Comparison of ENCODE assay signal across 24 mouse cellular contexts in the genomic region with DNA sequence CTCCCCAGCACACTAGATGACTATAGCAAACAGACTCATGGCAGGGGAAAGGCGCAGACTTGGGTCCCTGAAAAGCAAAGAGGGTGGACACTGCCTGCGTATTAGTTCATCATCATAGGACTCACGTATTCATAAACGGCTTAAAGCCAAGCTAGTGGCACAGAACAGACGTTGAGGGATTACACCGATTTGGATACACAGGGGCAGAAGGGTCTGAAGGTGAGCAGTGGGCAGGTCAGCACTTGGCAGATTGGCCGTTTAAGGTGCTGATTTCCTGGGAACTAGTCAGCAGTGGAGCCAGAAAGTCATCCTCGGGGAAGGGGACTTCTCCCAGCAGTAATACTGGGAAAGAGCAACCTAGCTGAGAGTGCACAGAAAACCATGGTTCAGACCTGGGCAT. TPM values are rescaled to one million over a fixed set of nuclear protein-coding genes. Genes with fewer than 3 reads are reported as not detected.
A peak's percentile ranks its signal among the peaks of the same experiment; 100 is the strongest.
DNase-seq lines count a peak whose midpoint lies in the region; ATAC-seq and TF ChIP-seq lines count a peak whose summit lies in the region.
"Had no signal": no experiment of that assay in that cellular context is flagged by ENCODE, and none has a peak within 500 bp of the region (broad histone marks: within the 10 kb centered on the region; RNA-seq: fewer than 3 reads in every experiment).

No protein-coding gene starts in this region.

- H3K4me2 ChIP-seq in midbrain, postnatal 0 days (ENCODE audit: low read depth, low read length, poor library complexity, severe bottlenecking) = no peak overlapping the region
- H3K4me2 ChIP-seq in midbrain, embryonic 14.5 days (ENCODE audit: low read length) = no peak overlapping the region

- TF ChIP-seq CTCF in midbrain, postnatal 0 days (IDR thresholded peaks at IDR 0.05) = no peak

- 88% methylated on average over 8 of the region's 8 CpGs for WGBS in midbrain, postnatal 0 days
- 88% methylated on average over 8 of the region's 8 CpGs for WGBS in midbrain, embryonic 14.5 days

- H3K27me3 ChIP-seq in midbrain, postnatal 0 days (ENCODE audit: insufficient read depth, low read length) = no peaks in the 10 kb centered on the region
- no peaks in the 10 kb centered on the region for H3K27me3 ChIP-seq in midbrain, embryonic 14.5 days (ENCODE audit: control insufficient read depth, insufficient read depth, low read length)
- H3K27me3 ChIP-seq: CH12.LX, Patski had no signal

- H3K9ac ChIP-seq in midbrain, postnatal 0 days (replicated peaks; ENCODE audit: low read length, poor library complexity, severe bottlenecking) = 0 out of 2 replicates have a peak overlapping the region, but pooled peaks have one; percentile 4
- H3K9ac ChIP-seq in midbrain, embryonic 14.5 days (replicated peaks; ENCODE audit: low read length) = no peak overlapping the region

- H3K4me1 ChIP-seq in midbrain, postnatal 0 days (ENCODE audit: insufficient read depth, low read length) = peaks cover 6% of the 10 kb centered on the region; the same call in 1 of the 2 replicates
- H3K4me1 ChIP-seq in midbrain, embryonic 14.5 days (ENCODE audit: control insufficient read depth, insufficient read depth, low read length) = peaks cover 14% of the 10 kb centered on the region

- no peak for ATAC-seq in midbrain, postnatal 0 days (ENCODE audit: low FRiP score)
- ATAC-seq in midbrain, embryonic 14.5 days (ENCODE audit: low FRiP score, low TSS enrichment) = no peak
- ATAC-seq: activated CD4-positive, CD25-positive, alpha-beta regulatory T cell, adult 4 months; CD4-positive, CD25-positive, alpha-beta regulatory T cell, adult 4 months; Patski had no signal

- peaks cover 18% of the 10 kb centered on the region for H3K36me3 ChIP-seq in midbrain, postnatal 0 days (ENCODE audit: insufficient read depth, low read length)
- peaks cover 20% of the 10 kb centered on the region for H3K36me3 ChIP-seq in midbrain, embryonic 14.5 days (ENCODE audit: control insufficient read depth, insufficient read depth, low read length)

- no peaks in the 10 kb centered on the region for H3K9me3 ChIP-seq in midbrain, postnatal 0 days (ENCODE audit: low read length)
- no peaks in the 10 kb centered on the region for H3K9me3 ChIP-seq in midbrain, embryonic 14.5 days (ENCODE audit: control insufficient read depth, low read length)
- H3K9me3 ChIP-seq: G1E had no signal

- no peak overlapping the region for H3K27ac ChIP-seq in midbrain, postnatal 0 days (ENCODE audit: low read depth, low read length)
- no peak overlapping the region for H3K27ac ChIP-seq in midbrain, embryonic 14.5 days (replicated peaks; ENCODE audit: low read depth, low read length)

- peak; percentile 82 for DNase-seq in heart, adult 11 months
- no peak for DNase-seq in heart, adult 8-10 months (ENCODE audit: low spot score)
- no peak for DNase-seq in midbrain, postnatal 0 days (ENCODE audit: low spot score)
- no peak for DNase-seq in midbrain, embryonic 14.5 days
- peak; percentile 55 for DNase-seq in retina, adult 2 months (ENCODE audit: low read depth, low spot score)
- DNase-seq in retina, postnatal 1 day = no peak
- DNase-seq: adrenal gland, adult 2 months; adrenal gland, adult 8-10 months; adrenal gland, postnatal 10 days; adrenal gland, postnatal 14 days; adrenal gland, postnatal 25 days; adrenal gland, postnatal 36 days; B cell, adult 2 months; cerebellum, adult 11 months; cerebellum, adult 11-12 months; cerebellum, adult 18-20 months had no signal

- H3K4me3 ChIP-seq in midbrain, postnatal 0 days (ENCODE audit: low read depth, low read length) = no peak overlapping the region
- H3K4me3 ChIP-seq in midbrain, embryonic 14.5 days (replicated peaks; ENCODE audit: low read depth, low read length) = no peak overlapping the region

RNA-seq across cellular contexts. Expression of a gene that starts 3.1 kb away (rescaled TPM):
- total RNA-seq in heart, adult 8-10 months (2022) = 10 to 100 TPM; 46.0 to 53.2 (median 47.4) TPM
- 74.9 and 82.7 TPM in 2 replicates for total RNA-seq in midbrain, postnatal 0 days (2014; rRNA removed)
- polyA plus RNA-seq in midbrain, postnatal 0 days (2015; fragmentation: Nextera tagmentation; extraction: Ambion mirVana) = 87.4 and 101 TPM in 2 replicates
- polyA plus RNA-seq in midbrain, embryonic 14.5 days (2014; fragmentation: Nextera tagmentation; extraction: Ambion mirVana) = 48.3 and 53.6 TPM in 2 replicates

RNA-seq across cellular contexts. Expression of a gene that starts 33.0 kb away (rescaled TPM):
- not detected for total RNA-seq in heart, adult 8-10 months (2022)
- 22.1 and 23.0 TPM in 2 replicates for total RNA-seq in midbrain, postnatal 0 days (2014; rRNA removed)
- polyA plus RNA-seq in midbrain, postnatal 0 days (2015; fragmentation: Nextera tagmentation; extraction: Ambion mirVana) = 24.2 and 24.7 TPM in 2 replicates
- polyA plus RNA-seq in midbrain, embryonic 14.5 days (2014; fragmentation: Nextera tagmentation; extraction: Ambion mirVana) = 11.7 and 13.9 TPM in 2 replicates
- total RNA-seq: adrenal gland, adult 18-20 months; adrenal gland, adult 2 months; adrenal gland, adult 8-10 months; adrenal gland, postnatal 10 days; adrenal gland, postnatal 14 days; adrenal gland, postnatal 25 days; adrenal gland, postnatal 36 days; CH12.LX; MEL had no signal
- polyA plus RNA-seq: adrenal gland, adult 2 months; C2C12; CD4-positive, CD25-positive, alpha-beta regulatory T cell, adult 4 months; G1E; Patski had no signal

Comparison
In these comparisons a context has a peak if more than half of its experiments do, and no peak if none do; other contexts are left out.
1. DNase-seq: peak in heart, adult 11 months (single experiment) and retina, adult 2 months (single experiment); none in heart, adult 8-10 months (single experiment), midbrain, postnatal 0 days (single experiment), midbrain, embryonic 14.5 days (single experiment) and retina, postnatal 1 day (single experiment).
2. RNA of a gene that starts 33.0 kb away (total RNA-seq): 22.1 to 23.0 TPM in midbrain, postnatal 0 days; not detected in heart, adult 8-10 months; every median in the first group is over 10 times any median in the second.